Mouse (Mus musculus) ovary, postnatal 36 days (tissue): ENCODE measurements around the gene Osbp2.
A peak's percentile ranks its signal among the peaks of the same experiment; 100 is the strongest.

Experiments
- DNase-seq: peaks from one replicate; pipeline ENCODE4 v3.0.0; 2022; ENCODE audit warnings: low spot score, mixed read lengths

Gene Osbp2

DNA sequence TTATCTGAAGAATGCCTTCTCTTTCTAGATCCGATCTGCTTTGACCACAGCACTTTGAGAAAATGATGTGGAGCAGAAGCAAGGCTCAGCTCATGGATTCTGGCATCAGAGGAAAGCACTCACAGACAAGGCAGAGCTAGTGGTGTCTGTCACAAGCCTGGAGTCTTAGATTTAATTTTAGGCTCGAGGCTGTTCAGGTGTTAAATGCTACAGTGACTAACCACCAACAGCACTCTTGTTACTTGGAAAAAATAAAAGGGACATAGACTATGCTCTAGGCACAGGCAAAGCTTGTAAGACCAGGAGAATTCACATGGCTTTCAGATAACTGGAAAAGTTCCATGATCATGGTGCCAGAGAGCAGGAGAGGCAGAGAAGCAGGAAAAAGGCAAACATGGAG lies 40.3 kb downstream of the Osbp2 start:
- DNase-seq: no peak

DNA sequence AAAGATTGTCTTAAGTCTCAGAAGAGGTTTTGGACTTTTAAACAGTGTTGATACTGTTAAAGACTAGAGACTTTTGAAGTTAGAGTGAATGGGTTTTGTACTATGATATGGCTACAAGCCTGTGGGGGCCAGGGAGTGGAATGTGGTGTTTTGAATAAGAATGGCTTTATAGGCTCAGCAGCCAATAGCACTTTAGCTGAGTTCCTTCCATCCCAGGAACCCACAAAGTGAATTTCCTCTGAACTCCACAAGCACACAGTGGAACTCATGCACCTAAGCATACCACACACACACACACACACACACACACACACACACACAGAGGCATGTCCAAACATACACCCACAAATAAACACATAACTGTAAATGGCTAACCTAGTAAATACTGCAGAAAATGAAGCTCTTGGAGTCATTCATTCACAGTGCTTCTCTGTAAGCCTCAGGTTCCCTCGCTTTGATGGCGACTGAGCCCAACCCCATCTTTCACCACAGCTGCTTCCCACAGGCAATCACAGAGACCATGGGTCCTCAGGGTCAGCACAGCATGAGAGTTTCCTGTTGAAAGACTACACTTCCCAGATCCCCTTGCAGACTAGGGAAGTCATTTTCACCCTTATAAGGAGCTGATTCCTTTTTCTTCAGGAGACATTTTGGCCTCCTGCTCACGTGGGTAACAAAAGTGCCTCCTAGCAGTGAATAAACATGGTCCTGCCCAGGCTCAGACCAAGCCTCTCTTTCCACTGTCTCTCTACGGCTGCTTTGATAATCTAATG lies 45.5 kb downstream of the Osbp2 start:
- DNase-seq: no peak

DNA sequence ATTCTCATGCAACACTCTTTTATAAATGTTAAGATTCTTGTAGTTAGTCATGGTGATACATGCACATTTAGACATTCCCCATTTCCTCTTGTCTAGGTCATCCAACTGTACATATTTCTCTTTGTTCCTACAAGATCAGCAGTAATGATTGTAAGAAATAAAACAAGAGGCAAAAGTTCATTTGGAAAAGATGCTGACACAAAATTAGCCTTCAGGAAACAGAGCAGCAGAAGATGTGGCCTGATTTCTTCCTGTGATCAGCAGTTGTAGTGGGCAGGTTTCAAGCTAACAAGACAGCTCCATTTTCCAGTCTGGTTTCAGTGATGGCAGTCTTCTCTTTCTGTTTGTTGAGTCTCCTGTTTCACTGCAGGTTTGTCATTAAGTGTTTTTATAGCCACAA lies 47.8 kb downstream of the Osbp2 start:
- DNase-seq: no peak

DNA sequence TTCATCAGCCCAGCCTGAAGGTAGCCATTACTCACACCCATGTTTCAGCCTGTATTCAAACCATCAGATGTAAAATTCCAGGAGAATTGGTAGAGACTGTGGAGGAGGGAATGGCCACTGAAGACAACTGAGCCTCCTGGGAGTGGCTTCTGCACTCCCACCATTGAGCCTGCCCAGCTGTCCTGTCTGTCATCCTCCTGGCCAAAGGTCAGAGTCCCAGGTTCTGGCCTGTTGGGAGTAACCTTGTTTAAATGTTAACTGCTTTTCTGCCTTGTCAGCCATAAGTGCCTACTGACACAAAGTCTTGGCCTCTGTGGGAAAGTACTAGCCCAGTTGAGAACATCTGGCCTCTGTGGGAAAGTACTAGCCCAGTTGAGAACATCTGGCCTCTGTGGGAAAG lies 50.4 kb downstream of the Osbp2 start:
- DNase-seq: no peak

DNA sequence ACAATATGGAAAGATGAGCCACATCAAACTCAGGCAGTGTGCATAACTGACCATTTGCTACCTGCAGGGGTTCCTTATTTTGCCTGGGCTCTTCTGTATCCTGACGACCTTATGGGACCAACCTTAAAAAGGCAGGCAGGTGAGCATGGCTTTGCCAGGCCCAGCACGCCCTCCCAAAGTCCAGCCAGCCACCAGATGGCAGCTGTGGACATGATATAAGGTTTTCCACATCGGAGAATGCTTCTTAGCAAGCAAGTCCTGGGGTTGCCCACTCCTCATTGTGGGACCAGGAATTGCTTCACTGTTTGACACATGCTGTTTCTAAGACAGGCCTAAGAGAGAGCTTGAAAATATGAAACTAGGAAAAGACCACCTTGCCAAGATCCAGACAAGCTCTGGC lies 55.5 kb downstream of the Osbp2 start:
- DNase-seq: no peak

DNA sequence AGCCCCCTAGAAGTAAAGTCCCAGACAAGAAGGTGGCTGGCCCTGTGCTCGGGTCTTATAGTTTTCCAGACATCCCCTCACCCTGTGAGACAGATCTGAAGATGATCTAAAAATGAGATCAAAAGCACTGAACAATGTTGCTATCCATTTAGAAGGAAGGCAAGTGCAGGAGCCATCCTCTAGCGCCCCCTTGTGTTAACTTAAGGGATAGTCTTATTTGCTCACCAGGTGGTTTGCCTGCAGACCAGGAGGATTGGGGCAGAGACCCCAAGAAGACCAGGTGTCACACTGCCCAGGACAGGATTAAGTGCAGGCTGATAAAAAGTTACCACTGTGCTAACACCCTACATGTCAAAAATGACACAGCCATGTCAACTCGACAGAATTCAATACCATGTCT lies 58.3 kb downstream of the Osbp2 start:
- no peak for DNase-seq

DNA sequence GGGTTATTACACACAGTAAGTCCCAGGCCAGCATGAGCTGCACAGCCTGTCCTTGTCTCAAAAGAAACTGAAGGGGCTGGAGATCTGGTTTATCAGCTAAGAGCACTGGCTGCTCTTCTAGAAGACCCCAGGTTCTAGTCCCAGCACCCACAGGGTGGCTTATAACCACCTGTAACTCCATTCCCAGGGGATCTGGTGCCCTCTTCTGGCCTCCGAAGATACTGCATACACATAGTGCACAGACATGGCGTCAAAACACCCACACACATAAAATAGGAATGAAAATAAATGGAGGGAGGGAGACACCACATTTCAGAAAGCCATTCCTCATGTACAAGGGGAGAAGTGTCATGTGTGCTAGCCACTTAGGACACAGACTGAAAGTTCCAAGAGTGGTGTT lies 59.1 kb downstream of the Osbp2 start:
- no peak for DNase-seq

DNA sequence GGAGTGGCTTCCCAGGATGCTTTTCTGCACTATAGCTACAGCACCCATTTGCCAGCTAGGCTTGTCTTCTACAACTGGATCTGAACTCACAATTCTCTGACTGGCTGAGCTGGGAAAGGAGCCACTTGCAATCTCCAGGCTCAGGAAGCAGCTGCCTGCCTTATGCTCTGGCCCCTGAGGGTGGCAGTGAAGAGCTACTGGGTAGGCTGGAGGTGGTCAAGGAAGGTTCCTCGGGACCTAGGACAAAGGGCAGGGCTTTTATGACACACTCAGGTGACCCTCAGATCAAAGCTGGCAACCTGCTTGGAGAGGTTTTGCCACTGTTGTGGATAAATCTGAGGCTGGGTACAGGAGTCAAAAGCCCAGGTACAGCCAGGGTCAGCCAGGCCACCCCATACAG lies 61.6 kb downstream of the Osbp2 start:
- DNase-seq: no peak

DNA sequence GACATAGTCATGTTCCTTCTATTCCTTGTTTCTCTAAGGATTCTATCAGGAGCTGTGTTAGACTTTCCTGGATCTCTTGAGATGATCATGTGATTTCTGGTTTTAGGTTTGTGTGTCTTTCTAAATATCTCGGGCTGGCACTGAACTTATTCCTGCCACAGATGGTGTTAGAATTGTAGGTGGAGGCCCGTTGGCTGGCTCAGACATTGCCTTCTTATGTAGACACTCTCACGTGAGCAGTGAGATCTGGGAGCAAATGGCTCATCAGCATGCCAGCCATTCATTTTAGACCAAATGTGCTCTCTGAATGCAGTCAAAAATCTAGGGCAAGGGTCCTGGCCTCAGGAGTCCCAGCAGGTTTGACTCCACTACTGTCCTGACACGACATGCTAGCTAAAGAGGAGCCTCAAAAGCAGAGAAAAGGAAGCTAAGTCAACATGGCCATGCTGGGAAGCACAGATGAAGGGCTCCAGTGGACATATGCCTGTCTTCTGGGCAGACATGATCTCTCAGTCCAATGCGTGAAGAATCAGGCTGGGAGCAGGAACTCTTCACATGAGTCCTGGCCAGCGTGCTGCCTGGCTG lies 66.0 kb downstream of the Osbp2 start:
- DNase-seq: no peak

DNA sequence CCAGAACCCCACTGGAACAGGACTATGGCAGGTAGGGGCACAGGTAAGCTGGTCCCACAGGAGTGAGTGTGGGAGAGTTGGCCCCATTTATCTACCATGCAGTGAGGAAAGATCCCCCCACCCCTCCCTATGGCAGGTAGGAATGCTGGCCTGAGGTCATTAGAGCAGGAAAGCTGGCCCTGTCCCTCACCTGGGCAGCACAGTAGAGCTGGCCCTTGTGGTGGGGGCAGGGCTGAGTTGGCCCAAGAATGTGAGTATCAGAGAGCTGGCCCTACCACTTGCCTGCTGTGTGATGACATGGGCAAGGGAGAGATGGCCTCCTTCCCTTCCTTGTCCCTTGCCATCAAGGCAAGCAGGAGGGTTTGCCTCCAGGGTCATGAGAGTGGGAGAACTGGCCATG lies 73.0 kb downstream of the Osbp2 start:
- no peak for DNase-seq

DNA sequence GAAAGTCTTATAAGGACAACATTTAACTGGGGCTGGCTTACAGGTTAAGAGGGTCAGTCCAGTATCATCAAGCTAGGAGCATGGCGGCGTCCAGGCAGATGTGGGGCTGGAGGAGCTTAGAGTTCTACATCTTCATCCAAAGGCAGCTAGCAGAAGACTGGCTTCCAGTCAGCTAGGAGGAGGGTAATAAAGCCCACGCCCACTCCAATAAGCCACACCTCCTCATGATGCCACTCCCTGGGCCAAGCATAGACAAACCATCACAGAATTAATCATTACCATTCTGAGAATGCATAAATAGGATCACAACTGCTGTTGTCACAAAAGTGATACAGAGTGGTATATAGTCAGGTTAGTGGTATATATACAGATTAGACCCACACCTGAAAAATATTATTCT lies 73.8 kb downstream of the Osbp2 start:
- no peak for DNase-seq

DNA sequence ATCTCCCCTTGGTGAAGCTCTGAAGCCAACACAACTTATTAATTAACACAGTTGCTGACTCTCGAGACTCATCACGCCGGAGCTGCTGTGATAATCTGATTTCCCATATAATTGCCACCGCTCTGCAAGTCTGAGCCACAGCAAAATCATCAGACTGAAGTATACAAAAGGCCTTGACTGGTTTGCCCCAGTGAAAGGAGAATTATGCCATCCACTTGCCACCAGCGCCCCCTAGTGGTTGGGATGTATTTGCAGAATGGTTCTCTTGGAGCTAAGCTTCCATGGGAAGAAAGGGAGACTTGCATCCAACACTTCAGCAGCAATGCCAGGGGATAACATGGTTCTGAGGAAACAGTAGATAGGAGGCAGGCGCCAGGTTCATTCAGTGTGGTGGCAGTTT lies 77.1 kb downstream of the Osbp2 start:
- DNase-seq: peak; percentile 79

DNA sequence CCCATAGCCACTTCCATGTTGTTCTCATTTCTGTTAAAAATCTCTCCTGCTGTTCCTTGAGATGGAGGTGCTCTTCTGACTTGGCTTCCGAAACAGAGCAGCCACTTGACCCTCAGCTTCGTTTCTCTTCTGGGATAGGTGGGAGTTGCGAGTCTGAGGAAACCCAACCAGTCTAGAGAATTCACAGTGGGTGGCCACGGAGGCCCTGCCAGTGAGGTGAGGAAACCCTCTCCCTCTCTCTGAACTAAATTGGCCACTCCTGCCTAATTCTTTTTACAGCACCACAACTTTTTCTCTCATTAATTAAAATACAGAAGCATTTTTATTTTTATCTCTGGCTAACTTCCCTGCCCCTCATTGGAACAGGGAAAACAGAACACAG lies 88.4 kb downstream of the Osbp2 start:
- DNase-seq: no peak

DNA sequence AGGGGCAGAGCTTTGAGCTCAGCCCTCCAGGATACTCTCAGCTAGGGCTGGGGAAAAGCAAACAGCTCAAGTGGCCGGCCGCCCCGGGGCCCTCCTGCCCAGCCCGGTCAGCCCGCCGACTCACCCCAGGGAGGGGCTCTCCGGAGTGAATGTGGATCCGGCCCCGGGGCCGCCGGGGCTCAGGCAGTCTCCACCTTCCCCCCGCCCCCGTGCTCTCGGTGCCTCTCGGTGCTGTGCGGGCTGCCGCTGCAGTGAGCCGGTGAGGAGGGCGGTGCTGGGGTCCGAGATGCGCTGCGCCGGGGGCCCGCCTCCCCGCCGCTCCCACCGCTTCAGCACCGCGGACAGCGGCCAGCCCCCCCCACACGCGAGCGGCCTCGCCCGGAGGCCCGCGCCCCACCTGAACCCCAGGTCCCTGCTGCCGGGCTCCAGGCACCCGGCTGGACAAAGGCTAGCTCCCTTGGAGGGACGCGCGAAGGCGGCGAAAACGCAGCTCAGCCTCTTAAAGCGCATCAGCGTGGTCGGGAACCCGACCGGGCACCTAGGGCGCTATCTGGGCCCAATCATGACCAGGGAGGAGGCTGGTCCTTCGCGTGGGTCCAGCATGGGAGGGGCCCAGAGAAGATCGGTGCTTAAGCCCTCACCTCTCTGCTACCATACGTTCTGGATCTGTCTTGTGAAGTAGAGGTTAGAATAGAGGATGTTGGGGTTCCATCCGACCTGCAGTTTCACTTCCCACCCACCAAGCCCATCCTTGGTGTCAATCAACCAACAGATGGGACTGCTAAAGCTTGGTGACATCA lies 89.0 kb downstream of the Osbp2 start:
- peak; percentile 56 for DNase-seq

DNA sequence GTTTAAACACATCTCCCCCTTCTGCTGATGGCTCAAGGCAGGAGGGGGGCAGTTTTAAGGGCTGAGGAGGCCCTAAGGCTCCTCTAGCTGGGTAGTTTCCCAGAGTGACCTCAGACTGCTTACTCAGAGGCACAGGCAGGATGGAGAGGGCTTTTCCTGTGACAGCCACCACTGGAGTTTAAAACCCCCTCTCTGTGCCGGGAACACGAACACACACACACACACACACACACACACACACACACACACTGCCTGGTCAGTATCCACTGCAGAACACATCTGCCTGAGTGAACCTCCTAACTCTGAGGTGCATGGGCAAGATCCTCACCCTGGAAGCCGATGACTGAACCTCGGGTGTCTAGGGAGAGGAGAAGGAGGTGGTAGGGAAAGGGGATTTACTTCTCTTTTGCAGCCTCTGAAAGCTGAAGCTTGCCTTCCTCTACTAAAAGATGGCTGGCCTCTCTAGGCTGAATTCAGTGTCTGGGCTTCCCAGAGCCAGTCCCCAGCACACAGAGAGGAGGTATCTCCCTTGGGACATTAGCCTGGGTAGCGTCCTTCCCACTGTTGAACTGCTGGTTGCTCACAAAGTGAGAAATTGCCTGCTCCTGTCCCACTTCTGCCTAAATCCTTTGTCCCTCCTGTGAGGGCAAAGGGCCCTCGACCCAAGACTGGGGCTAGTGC lies 89.8 kb downstream of the Osbp2 start:
- no peak for DNase-seq

DNA sequence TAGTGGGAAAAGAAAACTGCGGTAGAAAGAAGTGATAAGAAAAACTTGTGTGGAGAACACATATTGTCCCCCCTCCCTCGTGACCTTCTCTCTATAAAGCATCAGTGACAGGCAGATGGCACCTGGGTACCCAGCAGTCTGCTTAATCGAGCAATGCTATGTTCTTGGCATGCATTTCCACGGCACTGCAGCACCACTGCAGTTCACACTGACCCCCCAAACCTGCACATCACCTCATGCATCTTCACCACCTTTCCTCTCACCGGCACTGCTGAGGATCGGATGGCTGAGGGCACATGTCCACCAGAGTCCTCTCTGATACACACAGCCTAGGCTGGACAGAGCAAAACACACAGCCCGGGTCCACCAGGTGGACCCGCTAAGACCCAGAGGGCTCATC lies 90.6 kb downstream of the Osbp2 start:
- no peak for DNase-seq

DNA sequence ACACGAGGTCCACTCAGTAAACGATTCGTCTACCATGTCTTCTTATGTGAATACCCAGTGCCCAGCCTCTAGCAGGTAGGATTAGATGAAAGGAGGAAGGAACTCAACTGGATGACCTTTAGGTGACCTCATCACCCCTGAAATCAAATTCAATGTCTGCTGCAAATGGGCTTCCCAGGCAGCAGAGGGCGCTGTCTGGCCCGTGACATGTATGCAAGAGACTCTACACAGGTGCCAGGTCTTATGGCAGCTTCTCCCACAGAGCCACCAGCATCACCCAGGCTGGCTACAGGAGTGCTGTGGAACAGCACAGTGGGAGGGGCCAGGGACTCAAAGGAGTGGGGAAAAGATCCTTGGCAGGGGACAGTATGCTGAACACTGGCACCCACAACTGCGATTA lies 92.4 kb downstream of the Osbp2 start:
- no peak for DNase-seq

DNA sequence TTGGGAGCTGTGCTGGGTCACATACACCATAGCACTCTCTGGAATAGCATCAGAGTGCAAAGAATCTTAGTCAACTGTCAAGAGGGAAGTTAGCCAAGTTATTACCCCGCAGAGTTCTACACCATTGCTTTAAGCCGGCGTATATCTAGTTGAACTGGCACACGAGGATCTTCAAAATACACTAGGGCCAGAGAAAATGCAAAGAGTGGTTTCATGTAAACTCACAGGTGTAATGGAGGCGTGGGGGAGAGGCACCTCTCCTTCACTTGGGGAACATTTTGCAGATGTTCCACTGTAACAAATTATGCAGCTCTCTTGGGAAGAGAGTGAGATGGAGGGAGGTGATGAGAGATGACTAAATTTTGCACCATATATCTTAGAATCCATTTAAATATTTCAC lies 95.9 kb downstream of the Osbp2 start:
- DNase-seq: no peak

DNA sequence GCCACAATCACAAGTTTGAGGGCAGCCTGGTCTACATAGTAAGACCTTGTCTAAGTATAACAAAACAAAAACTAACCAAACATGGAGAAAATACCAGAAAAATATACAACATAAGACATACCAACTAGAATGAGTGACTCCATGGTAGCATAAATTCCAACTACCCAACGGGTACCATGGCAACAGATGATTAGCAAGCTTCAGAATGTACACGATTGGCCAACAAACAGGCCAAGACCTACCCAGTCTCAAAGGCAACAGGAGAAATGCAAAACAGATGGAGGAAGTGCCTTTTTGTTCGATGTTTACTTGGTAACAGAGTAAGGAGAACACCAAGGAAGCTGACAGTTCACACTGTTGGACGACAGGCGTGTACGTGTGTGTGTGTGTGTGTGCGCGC lies 96.7 kb downstream of the Osbp2 start:
- DNase-seq: no peak

DNA sequence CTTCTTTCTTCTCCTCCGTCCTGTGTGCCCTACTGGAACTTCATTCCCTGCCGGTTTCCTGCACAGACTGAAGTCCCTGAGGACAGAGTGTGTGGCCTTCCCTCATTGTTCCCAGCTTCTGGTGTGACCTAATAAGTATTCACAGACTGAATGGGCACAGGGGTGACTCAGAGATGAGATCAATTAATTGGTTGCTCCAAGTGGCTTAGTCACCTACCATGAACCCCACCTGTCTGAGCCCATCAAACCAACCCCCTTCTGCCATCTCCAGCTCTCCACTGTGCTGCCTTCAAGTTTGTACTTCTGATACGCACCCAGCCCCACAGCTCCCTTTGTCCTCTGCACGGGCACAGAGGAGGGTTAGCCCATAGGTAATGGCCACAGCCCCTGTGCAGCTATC lies 99.4 kb downstream of the Osbp2 start:
- DNase-seq: no peak

DNA sequence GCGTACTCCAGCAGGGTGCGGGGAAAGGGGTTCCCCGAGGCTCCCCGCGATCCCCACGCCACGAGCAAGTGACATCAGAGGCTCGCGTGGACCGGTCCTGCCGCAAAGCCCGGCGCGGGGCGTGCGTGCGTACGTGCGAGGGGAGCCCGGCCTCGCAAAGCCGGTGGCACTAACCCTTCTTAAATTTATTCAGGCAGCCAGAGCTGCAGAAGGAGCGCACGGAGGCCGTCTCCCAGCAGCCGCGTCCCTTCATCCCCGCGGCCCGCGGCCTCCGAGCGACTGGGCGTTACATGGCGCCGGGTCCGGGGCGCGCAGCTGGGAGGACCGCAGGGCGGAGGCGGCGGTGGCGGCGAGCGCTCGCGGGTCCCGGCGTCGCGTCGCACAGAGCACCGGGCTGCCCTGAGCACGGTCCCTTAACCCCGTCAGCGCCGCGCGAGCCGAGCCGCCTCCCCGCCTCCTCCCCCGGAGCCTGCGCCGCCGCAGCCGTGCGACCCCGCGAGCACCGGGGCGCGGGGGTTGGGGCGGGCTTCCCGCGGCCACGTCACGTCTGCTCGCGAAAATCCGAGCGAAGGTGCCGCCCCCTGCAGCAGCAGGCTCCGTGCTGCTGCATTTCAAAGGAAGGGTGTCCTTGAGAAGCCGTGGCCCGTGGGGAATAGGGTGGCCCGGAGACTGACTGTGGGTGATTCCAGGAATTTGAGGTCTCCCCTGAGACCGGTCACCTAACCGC lies 101.8 kb downstream of the Osbp2 start:
- DNase-seq: peak; percentile 9

DNA sequence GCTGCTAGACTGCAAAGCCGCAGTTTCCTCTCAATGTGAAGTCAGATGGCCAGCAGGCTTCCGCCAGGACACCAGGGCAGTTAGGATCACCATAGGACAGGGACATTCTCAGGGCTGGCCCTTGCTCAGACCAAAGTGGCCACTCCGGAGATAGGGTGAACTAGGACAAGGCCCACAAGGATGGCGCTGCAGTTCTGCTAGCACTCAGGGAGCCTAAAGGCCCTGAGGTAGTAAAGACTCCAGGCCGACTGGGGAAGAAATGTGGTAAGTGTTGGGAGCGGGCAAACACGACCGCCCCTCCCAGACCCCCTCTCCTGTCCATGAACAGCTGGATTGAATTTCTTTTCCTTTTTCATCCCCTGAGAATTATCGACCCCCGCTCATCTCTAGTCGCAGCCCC lies 102.4 kb downstream of the Osbp2 start:
- DNase-seq: no peak
